Mouse (Mus musculus) cerebral cortex, adult 2 months (tissue): ENCODE measurements around the gene Nadk2.

Experiments
- WGBS: fragments of 180-500 bp; shearing (Covaris S2); methylation state at CpG from one replicate; pipeline ENCODE4 v1.1.7; 2018; 5-methylcytosine and 5-hydroxymethylcytosine counted together

Nadk2 gene

GRCm38 (mm10) chr15:9070912-9071555, at the start of gene Nadk2:
Gene Nadk2 (plus strand): TSS chr15:9071260.
- WGBS = under 1% methylated on average over 53 of the region's 54 CpGs

- WGBS = 91% methylated on average over 2 of the region's 2 CpGs
Observed at GRCm38 (mm10) chr15:9059856-9060255, 11.2 kb upstream of the Nadk2 start.

GRCm38 (mm10) chr15:9061150-9061882, 9.7 kb upstream of the Nadk2 start:
- 69% methylated on average over 7 of the region's 7 CpGs for whole genome bisulfite sequencing

- 88% methylated on average over 4 of the region's 4 CpGs for WGBS
Observed at GRCm38 (mm10) chr15:9068881-9069280, 2.2 kb upstream of the Nadk2 start.

- WGBS = 1% methylated on average over 3 of the region's 3 CpGs
Observed at GRCm38 (mm10) chr15:9070353-9070752, 707 bp upstream of the Nadk2 start.

GRCm38 (mm10) chr15:9071556-9072544, 790 bp downstream of the Nadk2 start:
- WGBS = 2% methylated on average over 49 of the region's 66 CpGs

- WGBS = 13% methylated on average over 5 of the region's 5 CpGs
Observed at GRCm38 (mm10) chr15:9072630-9073029, 1.6 kb downstream of the Nadk2 start.

- 35% methylated on average over 12 of the region's 12 CpGs for WGBS
Observed at GRCm38 (mm10) chr15:9073067-9073608, 2.1 kb downstream of the Nadk2 start.

- WGBS = 88% methylated on average over 5 of the region's 5 CpGs
Observed at GRCm38 (mm10) chr15:9073684-9074083, 2.6 kb downstream of the Nadk2 start.

GRCm38 (mm10) chr15:9074139-9074538, 3.1 kb downstream of the Nadk2 start:
- WGBS = 53% methylated on average over 2 of the region's 2 CpGs

- 34% methylated on average over 4 of the region's 4 CpGs for WGBS
Observed at GRCm38 (mm10) chr15:9074671-9075070, 3.6 kb downstream of the Nadk2 start.

GRCm38 (mm10) chr15:9075608-9076200, 4.6 kb downstream of the Nadk2 start:
- 78% methylated on average over 14 of the region's 14 CpGs for WGBS

GRCm38 (mm10) chr15:9078481-9079300, 7.6 kb downstream of the Nadk2 start:
- WGBS = 60% methylated on average over 12 of the region's 12 CpGs

- 66% methylated on average over 5 of the region's 5 CpGs for WGBS
Observed at GRCm38 (mm10) chr15:9079626-9080025, 8.6 kb downstream of the Nadk2 start.

GRCm38 (mm10) chr15:9080206-9080605, 9.1 kb downstream of the Nadk2 start:
- WGBS = 87% methylated on average over 4 of the region's 4 CpGs

- 84% methylated on average over 3 of the region's 3 CpGs for whole genome bisulfite sequencing
Observed at GRCm38 (mm10) chr15:9081294-9081693, 10.2 kb downstream of the Nadk2 start.

GRCm38 (mm10) chr15:9082753-9083152, 11.7 kb downstream of the Nadk2 start:
- WGBS = 89% methylated on average over 9 of the region's 9 CpGs

- 77% methylated on average over 11 of the region's 11 CpGs for WGBS
Observed at GRCm38 (mm10) chr15:9086813-9087212, 15.8 kb downstream of the Nadk2 start.

- WGBS = 75% methylated on average over 5 of the region's 5 CpGs
Observed at GRCm38 (mm10) chr15:9087421-9087820, 16.4 kb downstream of the Nadk2 start.

GRCm38 (mm10) chr15:9087895-9088682, 17.0 kb downstream of the Nadk2 start:
- 57% methylated on average over 17 of the region's 17 CpGs for whole genome bisulfite sequencing
